Mouse (Mus musculus) myocyte (in vitro differentiated cells): ENCODE measurements around the gene Lce1g. TPM values are rescaled to one million over a fixed set of nuclear protein-coding genes. Genes with fewer than 3 reads are reported as not detected.

ENCODE experiments used
- H3K27me3 ChIP-seq: one replicate; pipeline ENCODE4 v1.6.1; 2011; ENCODE audit not compliant: control insufficient read depth, insufficient read depth, insufficient read length
- H3K36me3 ChIP-seq: one replicate; pipeline ENCODE4 v1.6.1; 2011; ENCODE audit not compliant: control insufficient read depth, insufficient read depth
- H3K4me2 ChIP-seq: one replicate; pipeline ENCODE4 v1.6.1; 2011; ENCODE audit warnings: low read depth, control low read depth
- H3K4me3 ChIP-seq: one replicate; pipeline ENCODE4 v1.5.1; 2011; ENCODE audit warnings: mild to moderate bottlenecking, control low read depth, moderate library complexity
- H3K79me2 ChIP-seq: one replicate; pipeline ENCODE4 v1.6.1; 2011; ENCODE audit not compliant: control insufficient read depth, insufficient read depth
- H3ac ChIP-seq: one replicate; pipeline ENCODE4 v1.6.1; 2011; ENCODE audit not compliant: control insufficient read depth, insufficient read length
- CEBPB ChIP-seq: IDR thresholded peaks from 2 replicates; pipeline ENCODE4 v1.6.1; 2011; ENCODE audit warnings: mild to moderate bottlenecking, moderate library complexity; ENCODE audit not compliant: poor library complexity, insufficient read depth, severe bottlenecking
- E2F4 ChIP-seq: IDR thresholded peaks from one replicate; pipeline ENCODE4 v1.6.1; 2011; ENCODE audit warnings: mild to moderate bottlenecking, control low read depth, moderate library complexity; ENCODE audit not compliant: insufficient read depth
- MAX ChIP-seq: IDR thresholded peaks from one replicate; pipeline ENCODE4 v1.6.1; 2011; ENCODE audit warnings: low read depth, mild to moderate bottlenecking, control low read depth
- MYOD1 ChIP-seq, 3 experiments: IDR thresholded peaks; one replicate each; pipeline ENCODE4 v1.6.1; 2011; ENCODE audit warnings: control low read depth in 2 of 3, low read depth in 2 of 3, mild to moderate bottlenecking in 2 of 3, moderate library complexity in 1 of 3; ENCODE audit not compliant: insufficient read length in 2 of 3, control insufficient read depth in 1 of 3
- MYOG ChIP-seq, 3 experiments: IDR thresholded peaks; one replicate each; pipeline ENCODE4 v1.6.1; 2011; ENCODE audit warnings: control low read depth in 2 of 3, low read depth in 2 of 3, mild to moderate bottlenecking in 2 of 3; ENCODE audit not compliant: insufficient read length in 2 of 3, control insufficient read depth in 1 of 3, insufficient read depth in 1 of 3
- POLR2A ChIP-seq: IDR thresholded peaks from one replicate; pipeline ENCODE4 v1.6.1; 2011; ENCODE audit warnings: low read depth, mild to moderate bottlenecking, control low read depth, moderate library complexity; ENCODE audit not compliant: insufficient read length
- POLR2AphosphoS2 ChIP-seq: IDR thresholded peaks from one replicate; pipeline ENCODE4 v1.6.1; 2011; ENCODE audit warnings: low read depth, control low read depth; ENCODE audit not compliant: insufficient read length
- REST ChIP-seq: IDR thresholded peaks from one replicate; pipeline ENCODE4 v1.6.1; 2011; ENCODE audit warnings: mild to moderate bottlenecking, control low read depth, moderate library complexity; ENCODE audit not compliant: insufficient read depth, insufficient read length
- SRF ChIP-seq: IDR thresholded peaks from one replicate; pipeline ENCODE4 v1.6.1; 2011; ENCODE audit warnings: low read depth; ENCODE audit not compliant: control insufficient read depth, insufficient read length
- TCF12 ChIP-seq: IDR thresholded peaks from one replicate; pipeline ENCODE4 v1.6.1; 2011; ENCODE audit warnings: mild to moderate bottlenecking, control low read depth; ENCODE audit not compliant: poor library complexity, insufficient read depth, severe bottlenecking
- TCF3 ChIP-seq: IDR thresholded peaks from one replicate; pipeline ENCODE4 v1.6.1; 2011; ENCODE audit warnings: low read depth, control low read depth; ENCODE audit not compliant: insufficient read length
- USF1 ChIP-seq: IDR thresholded peaks from one replicate; pipeline ENCODE4 v1.6.1; 2011; ENCODE audit warnings: low read depth, mild to moderate bottlenecking, control low read depth, moderate library complexity
- polyA plus RNA-seq: library from polyadenylated mRNA; unstranded; fragments of >200 nt; fragmentation: generic; extraction: Trizol; gene quantifications from one replicate; pipeline ENCODE4 v1.2.1, GENCODE M21; 2012; ENCODE audit warnings: missing spikeins

Lce1g gene
- 0.07 TPM for polyA plus RNA-seq

DNA sequence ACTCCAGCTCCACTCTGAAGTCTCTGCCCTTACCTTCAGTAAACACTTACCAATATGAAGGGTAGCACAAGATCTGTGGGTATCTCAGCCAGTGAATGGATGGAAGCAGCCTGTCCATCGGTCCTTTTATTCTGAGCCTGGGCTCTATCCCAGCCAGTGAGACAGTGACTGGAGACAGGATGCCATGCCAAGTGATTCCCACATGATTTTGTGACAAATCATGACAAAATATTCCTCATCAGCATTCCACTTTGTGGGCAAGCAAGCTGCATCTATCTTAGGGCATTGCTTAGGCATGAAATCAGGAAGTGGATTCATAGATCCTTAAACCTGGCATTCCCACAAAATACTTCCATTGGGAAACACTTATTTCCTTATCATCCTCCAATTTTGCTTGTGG is at the start of gene Lce1g:
Gene Lce1g (minus strand): TSS at position 101 of the 400 bp plus-strand sequence.
- no peak within 1 kb of the TSS for H3K4me2 ChIP-seq
- H3K36me3 ChIP-seq, result no peaks in the 10 kb centered on the region
- no peak within 1 kb of the TSS for H3ac ChIP-seq
- TF ChIP-seq POLR2A, result no peak
- no peak for TF ChIP-seq MYOG (IDR thresholded peaks at IDR 0.05; ENCODE audit: control insufficient read depth in 1 of 3, insufficient read depth in 1 of 3, insufficient read length in 2 of 3, low read depth in 2 of 3)
- TF ChIP-seq USF1, result no peak
- no peak for TF ChIP-seq SRF
- TF ChIP-seq REST, result no peak
- TF ChIP-seq MAX, result no peak
- no peak for TF ChIP-seq TCF12
- no peak for TF ChIP-seq E2F4
- no peak for TF ChIP-seq MYOD1 (IDR thresholded peaks at IDR 0.05; ENCODE audit: control insufficient read depth in 1 of 3, insufficient read length in 2 of 3, low read depth in 2 of 3)
- TF ChIP-seq CEBPB, result no peak
- TF ChIP-seq POLR2AphosphoS2, result no peak
- no peak for TF ChIP-seq TCF3
- no peaks in the 10 kb centered on the region for H3K27me3 ChIP-seq
- H3K4me3 ChIP-seq, result no peak within 1 kb of the TSS
- H3K79me2 ChIP-seq, result no peaks in the 10 kb centered on the region

DNA sequence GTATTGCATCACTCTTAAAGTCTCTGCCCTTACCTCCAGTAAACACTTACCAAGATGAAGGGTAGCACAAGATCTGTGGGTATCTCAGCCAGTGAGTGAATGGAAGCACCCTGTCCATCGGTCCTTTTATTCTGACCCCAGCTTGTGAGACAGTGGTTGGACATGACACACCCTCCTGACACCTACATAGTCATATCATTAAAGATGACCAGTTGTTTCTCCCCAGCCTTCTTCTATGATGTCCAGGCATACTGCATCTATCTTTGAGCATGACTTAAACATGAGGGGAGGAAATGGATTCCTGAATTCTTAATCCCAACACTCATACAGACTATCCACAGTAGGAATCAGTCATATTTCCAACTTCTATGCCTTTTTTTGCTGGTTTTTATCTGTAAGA is 38.3 kb upstream of the Lce1g start, which contains the start of gene Lce1j:
Gene Lce1j (minus strand): TSS at position 101 of the 400 bp plus-strand sequence.
- TF ChIP-seq CEBPB (no peak), POLR2A (no peak), MYOD1 (IDR thresholded peaks at IDR 0.05; ENCODE audit: control insufficient read depth in 1 of 3, insufficient read length in 2 of 3, low read depth in 2 of 3) (no peak), E2F4 (no peak), TCF12 (no peak), MYOG (IDR thresholded peaks at IDR 0.05; ENCODE audit: control insufficient read depth in 1 of 3, insufficient read depth in 1 of 3, insufficient read length in 2 of 3, low read depth in 2 of 3) (no peak), MAX (no peak), USF1 (no peak), SRF (no peak), POLR2AphosphoS2 (no peak), TCF3 (no peak), REST (no peak)
- Histone ChIP-seq H3K27me3 (no peaks in the 10 kb centered on the region), H3K4me3 (no peak within 1 kb of the TSS), H3K4me2 (no peak within 1 kb of the TSS), H3K79me2 (no peaks in the 10 kb centered on the region), H3ac (no peak within 1 kb of the TSS), H3K36me3 (no peaks in the 10 kb centered on the region)

DNA sequence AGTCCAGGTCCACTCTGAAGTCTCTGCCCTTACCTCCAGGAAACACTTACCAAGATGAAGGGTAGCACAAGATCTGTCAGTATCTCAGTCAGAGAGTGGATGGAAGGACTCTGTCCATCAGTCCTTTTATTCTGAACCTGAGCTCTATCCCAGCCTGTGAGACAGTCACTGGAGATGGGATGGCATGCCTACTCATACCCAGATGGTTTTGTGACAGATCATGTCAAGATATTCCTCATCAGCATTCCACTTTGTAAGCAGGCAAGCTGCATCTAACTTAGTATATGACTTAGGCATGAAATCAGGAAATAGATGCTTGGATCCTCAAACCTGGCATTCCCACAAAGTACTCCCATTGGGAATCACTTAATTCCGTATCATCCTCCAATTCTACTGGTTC is 26.7 kb upstream of the Lce1g start, which contains the start of gene Lce1i:
Gene Lce1i (minus strand): TSS at position 101 of the 400 bp plus-strand sequence.
- H3K79me2 ChIP-seq, result no peaks in the 10 kb centered on the region
- no peak within 1 kb of the TSS for H3K4me3 ChIP-seq
- H3K4me2 ChIP-seq, result no peak within 1 kb of the TSS
- H3K27me3 ChIP-seq, result no peaks in the 10 kb centered on the region
- TF ChIP-seq POLR2AphosphoS2 (no peak), USF1 (no peak), TCF3 (no peak), POLR2A (no peak), MAX (no peak), E2F4 (no peak), MYOD1 (IDR thresholded peaks at IDR 0.05; ENCODE audit: control insufficient read depth in 1 of 3, insufficient read length in 2 of 3, low read depth in 2 of 3) (no peak), REST (no peak)
- H3ac ChIP-seq, result no peak within 1 kb of the TSS
- H3K36me3 ChIP-seq, result no peaks in the 10 kb centered on the region

DNA sequence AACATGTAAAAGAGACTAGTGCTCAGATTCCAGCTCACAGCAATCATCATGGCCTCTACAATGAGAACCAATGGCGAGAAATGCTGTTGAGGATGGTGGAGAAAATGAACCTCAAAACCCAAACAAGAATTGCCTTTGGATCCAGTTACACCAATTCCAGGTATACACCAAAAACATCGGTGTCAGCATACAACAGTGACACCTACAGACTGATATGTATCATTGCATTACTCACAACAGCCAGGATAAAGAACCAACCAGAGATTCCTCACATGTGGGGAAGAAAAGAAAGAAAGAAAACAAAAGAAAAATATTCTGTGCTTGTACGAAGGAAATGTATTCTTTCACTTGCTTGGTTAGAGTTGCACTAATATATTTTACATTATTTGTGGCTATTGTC is 19.4 kb upstream of the Lce1g start:
- H3K4me3 ChIP-seq, result no peak overlapping the region
- no peak for TF ChIP-seq MYOG (IDR thresholded peaks at IDR 0.05; ENCODE audit: control insufficient read depth in 1 of 3, insufficient read depth in 1 of 3, insufficient read length in 2 of 3, low read depth in 2 of 3)
- TF ChIP-seq MAX, result no peak
- no peak for TF ChIP-seq MYOD1 (IDR thresholded peaks at IDR 0.05; ENCODE audit: control insufficient read depth in 1 of 3, insufficient read length in 2 of 3, low read depth in 2 of 3)
- no peak for TF ChIP-seq CEBPB
- TF ChIP-seq E2F4, result no peak
- no peak for TF ChIP-seq POLR2AphosphoS2
- TF ChIP-seq REST, result no peak
- TF ChIP-seq USF1, result no peak
- TF ChIP-seq TCF3, result no peak
- no peak for TF ChIP-seq TCF12
- no peak for TF ChIP-seq SRF
- TF ChIP-seq POLR2A, result no peak
- H3ac ChIP-seq, result no peak overlapping the region
- H3K4me2 ChIP-seq, result no peak overlapping the region
- H3K27me3 ChIP-seq, result no peaks in the 10 kb centered on the region
- H3K79me2 ChIP-seq, result no peaks in the 10 kb centered on the region
- no peaks in the 10 kb centered on the region for H3K36me3 ChIP-seq

DNA sequence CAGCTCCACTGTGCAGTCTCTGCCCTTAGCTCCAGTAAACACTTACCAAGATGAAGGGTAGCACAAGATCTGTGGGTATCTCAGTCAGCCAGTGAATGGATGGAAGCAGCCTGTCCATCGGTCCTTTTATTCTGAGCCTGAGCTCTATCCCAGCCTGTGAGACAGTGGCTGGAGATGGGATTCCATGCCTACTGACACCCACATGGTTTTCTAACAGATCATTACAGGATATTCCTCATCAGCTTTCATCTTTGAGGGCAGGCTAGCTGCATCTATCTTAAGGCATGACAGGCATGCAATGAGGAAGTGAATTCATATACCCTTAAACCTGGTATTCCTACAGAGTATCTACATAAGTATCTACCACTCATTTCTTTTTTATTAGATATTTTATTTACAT is 12.8 kb upstream of the Lce1g start, which contains the start of gene Lce1h:
Gene Lce1h (minus strand): TSS at position 101 of the 400 bp plus-strand sequence.
- H3K79me2 ChIP-seq, result no peaks in the 10 kb centered on the region
- TF ChIP-seq REST (no peak), POLR2AphosphoS2 (no peak), SRF (no peak), USF1 (no peak), MYOG (IDR thresholded peaks at IDR 0.05; ENCODE audit: control insufficient read depth in 1 of 3, insufficient read depth in 1 of 3, insufficient read length in 2 of 3, low read depth in 2 of 3) (no peak), POLR2A (no peak), TCF3 (no peak), TCF12 (no peak), E2F4 (no peak), MYOD1 (IDR thresholded peaks at IDR 0.05; ENCODE audit: control insufficient read depth in 1 of 3, insufficient read length in 2 of 3, low read depth in 2 of 3) (no peak), CEBPB (no peak), MAX (no peak)
- H3K4me3 ChIP-seq, result no peak within 1 kb of the TSS
- no peaks in the 10 kb centered on the region for H3K36me3 ChIP-seq
- no peak within 1 kb of the TSS for H3ac ChIP-seq
- H3K4me2 ChIP-seq, result no peak within 1 kb of the TSS
- H3K27me3 ChIP-seq, result no peaks in the 10 kb centered on the region
